Mouse (Mus musculus): Measurements from ENCODE around the gene Oxsr1.

DNA sequence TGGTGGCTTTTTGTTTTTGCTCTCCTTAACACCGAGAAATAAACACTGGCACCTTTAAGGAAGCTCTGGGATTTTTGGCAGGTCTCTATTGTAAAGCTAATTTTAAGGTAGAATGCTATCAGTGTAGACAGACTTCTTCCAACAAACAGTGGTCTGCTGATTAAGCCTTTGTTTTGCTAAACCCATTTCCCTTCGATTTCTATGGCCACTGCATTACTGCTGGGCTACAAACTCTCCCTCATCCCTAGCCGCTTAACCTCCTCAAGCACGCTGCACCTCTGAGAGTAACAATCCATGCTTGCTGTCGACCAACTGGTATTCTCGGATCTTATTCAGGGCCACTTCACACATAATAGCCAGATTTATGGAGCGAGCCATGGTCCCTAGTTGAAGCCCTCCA is 1.3 kb downstream of the Oxsr1 start:
- TF ChIP-seq POLR2A (IDR thresholded peaks at IDR 0.05; ENCODE audit: insufficient read length, low read depth) (no peak), MYOD1 (IDR thresholded peaks at IDR 0.05; ENCODE audit: control insufficient read depth in 1 of 3, insufficient read length in 2 of 3, low read depth in 2 of 3) (no peak), TCF12 (IDR thresholded peaks at IDR 0.05; ENCODE audit: insufficient read depth, poor library complexity, severe bottlenecking) (no peak), REST (IDR thresholded peaks at IDR 0.05; ENCODE audit: insufficient read depth, insufficient read length) (no peak), TCF3 (IDR thresholded peaks at IDR 0.05; ENCODE audit: insufficient read length, low read depth) (no peak), E2F4 (IDR thresholded peaks at IDR 0.05; ENCODE audit: insufficient read depth) (no peak), MYOG (IDR thresholded peaks at IDR 0.05; ENCODE audit: control insufficient read depth in 1 of 3, insufficient read depth in 1 of 3, insufficient read length in 2 of 3, low read depth in 2 of 3) (no peak), SRF (IDR thresholded peaks at IDR 0.05; ENCODE audit: control insufficient read depth, insufficient read length, low read depth) (no peak)

Measured in myocyte (in vitro differentiated cells).